8 mouse cellular contexts compared by ENCODE assay signal in genomic region chr14:74640819-74641381, GRCm38 (mm10). TPM values are rescaled to one million over a fixed set of nuclear protein-coding genes. Genes with fewer than 3 reads are reported as not detected.
A peak's percentile ranks its signal among the peaks of the same experiment; 100 is the strongest.
DNase-seq lines count a peak whose midpoint lies in the region; ATAC-seq and TF ChIP-seq lines count a peak whose summit lies in the region.

TSS of gene Htr2a (plus strand) at chr14:74640840.

- no peak for DNase-seq in kidney, adult 11 months
- DNase-seq in Patski (ENCODE audit: low read depth, low spot score), result no peak
- DNase-seq in forebrain, embryonic 10.5 days (ENCODE audit: extremely low spot score, low spot score), result peak; percentile 38
- DNase-seq in yolk sac, embryonic 10.5 days (ENCODE audit: low spot score), result peak; percentile 3
- no peak for DNase-seq in c-Kit-positive CD71-positive TER-119-positive erythroid progenitor cells, embryonic 14.5 days (ENCODE audit: low spot score)

- POLR2A ChIA-PET in Patski (lab: Charles Lee), result no interaction called here

- H3K27ac ChIP-seq in kidney, embryonic 15.5 days, result no peak within 1 kb of the TSS
- H3K27ac ChIP-seq in forebrain, embryonic 10.5 days, result 0 out of 2 replicates have a peak within 1 kb of the TSS, but pooled peaks have one; percentile 2
- no peak within 1 kb of the TSS for H3K27ac ChIP-seq in intestine, embryonic 16.5 days (ENCODE audit: low read length)

- peaks cover 24% of the 10 kb centered on the region for H3K4me1 ChIP-seq in kidney, embryonic 15.5 days
- H3K4me1 ChIP-seq in forebrain, embryonic 10.5 days, result peaks cover 23% of the 10 kb centered on the region
- H3K4me1 ChIP-seq in intestine, embryonic 16.5 days (ENCODE audit: control insufficient read depth, insufficient read depth, low read length), result no peaks in the 10 kb centered on the region; the same call in 1 of the 2 replicates

- TF ChIP-seq CTCF in Patski (IDR thresholded peaks at IDR 0.05), result no peak

- H3K27me3 ChIP-seq in kidney, embryonic 15.5 days, result peaks cover 23% of the 10 kb centered on the region
- no peaks in the 10 kb centered on the region for H3K27me3 ChIP-seq in Patski
- H3K27me3 ChIP-seq in forebrain, embryonic 10.5 days (ENCODE audit: poor library complexity, severe bottlenecking), result peaks cover 44% of the 10 kb centered on the region
- H3K27me3 ChIP-seq in intestine, embryonic 16.5 days (replicated peaks; ENCODE audit: control insufficient read depth, insufficient read depth, low read length), result peaks cover 9% of the 10 kb centered on the region; the same call in 1 of the 2 replicates

- CTCF ChIA-PET in Patski (lab: Charles Lee), result no interaction called here

- under 1% methylated on average over 20 of the region's 20 CpGs for WGBS in kidney, embryonic 15.5 days
- WGBS in forebrain, embryonic 10.5 days, result under 1% methylated on average over 20 of the region's 20 CpGs
- WGBS in intestine, embryonic 16.5 days, result 2% methylated on average over 20 of the region's 20 CpGs

- no peaks in the 10 kb centered on the region for H3K36me3 ChIP-seq in kidney, embryonic 15.5 days
- no peaks in the 10 kb centered on the region for H3K36me3 ChIP-seq in forebrain, embryonic 10.5 days (replicated peaks)
- H3K36me3 ChIP-seq in intestine, embryonic 16.5 days (ENCODE audit: control insufficient read depth, insufficient read depth, low read length), result no peaks in the 10 kb centered on the region

- in situ Hi-C loops in Patski (cut with MboI; ENCODE audit: low pct_unique_long_range_greater_than_20kb), result loop anchor here (10.0 kb wide), 1 partner anchor 354 kb away; no protein-coding TSS in a partner anchor

- no peaks in the 10 kb centered on the region for H3K9me3 ChIP-seq in kidney, embryonic 15.5 days (replicated peaks)
- no peaks in the 10 kb centered on the region for H3K9me3 ChIP-seq in forebrain, embryonic 10.5 days
- H3K9me3 ChIP-seq in intestine, embryonic 16.5 days (ENCODE audit: control insufficient read depth, low read length), result no peaks in the 10 kb centered on the region

- H3K4me2 ChIP-seq in kidney, embryonic 15.5 days, result peak within 1 kb of the TSS; percentile 86
- peak within 1 kb of the TSS; percentile 68 for H3K4me2 ChIP-seq in intestine, embryonic 16.5 days (ENCODE audit: low read depth, low read length)

- peak within 1 kb of the TSS; percentile 49 for H3K4me3 ChIP-seq in kidney, embryonic 15.5 days (replicated peaks)
- peak within 1 kb of the TSS; percentile 51 for H3K4me3 ChIP-seq in forebrain, embryonic 10.5 days
- H3K4me3 ChIP-seq in intestine, embryonic 16.5 days (ENCODE audit: low read length), result peak within 1 kb of the TSS; percentile 42

- peak; percentile 62 for ATAC-seq in kidney, embryonic 15.5 days (replicated peaks; ENCODE audit: low FRiP score)
- ATAC-seq in Patski, result peak; percentile 50
- 0 out of 2 replicates have a peak, but pooled peaks have one; percentile 39 for ATAC-seq in intestine, embryonic 16.5 days
- peak; percentile 27 for ATAC-seq in megakaryocyte progenitor cell, adult 5-6 weeks (replicated peaks; ENCODE audit: poor library complexity)

- peak within 1 kb of the TSS; percentile 38 for H3K9ac ChIP-seq in kidney, embryonic 15.5 days
- peak within 1 kb of the TSS; percentile 41 for H3K9ac ChIP-seq in intestine, embryonic 16.5 days (ENCODE audit: low read depth, low read length)

RNA-seq across cellular contexts. Expression of gene Htr2a, which starts in this region (rescaled TPM):
- polyA plus RNA-seq in kidney, embryonic 15.5 days (2015; fragmentation: Nextera tagmentation; extraction: Ambion mirVana), result 0.26 and 0.38 TPM in 2 replicates
- polyA plus RNA-seq in Patski (2021), result 0.68 TPM
- polyA plus RNA-seq in forebrain, embryonic 10.5 days (2016; fragmentation: Nextera tagmentation; extraction: Ambion mirVana), result 0.12 and 0.26 TPM in 2 replicates
- 0.15 and 0.16 TPM in 2 replicates for polyA plus RNA-seq in intestine, embryonic 16.5 days (2015; fragmentation: Nextera tagmentation; extraction: Ambion mirVana)
- 0.93 and 1.2 TPM in 2 replicates for total RNA-seq in megakaryocyte progenitor cell, adult 5-6 weeks (2015)
- total RNA-seq in megakaryocyte progenitor cell, adult 5-6 weeks (2017), result 0.51 and 0.54 TPM in 2 replicates

Comparison
In these comparisons a context has a peak if more than half of its experiments do, and no peak if none do; other contexts are left out.
1. Peak in ATAC-seq, H3K4me3 ChIP-seq, H3K9ac ChIP-seq and H3K4me2 ChIP-seq in kidney, embryonic 15.5 days; RNA of the gene not detected or under 1 TPM.
2. Peak in ATAC-seq in Patski; RNA of the gene not detected or under 1 TPM.
3. Peak in DNase-seq, H3K4me3 ChIP-seq and H3K27ac ChIP-seq in forebrain, embryonic 10.5 days; RNA of the gene not detected or under 1 TPM.
4. Peak in ATAC-seq, H3K4me3 ChIP-seq, H3K9ac ChIP-seq and H3K4me2 ChIP-seq in intestine, embryonic 16.5 days; RNA of the gene not detected or under 1 TPM.